Mouse (Mus musculus) midbrain, embryonic 12.5 days (tissue): ENCODE data around the gene Efcc1. TPM values are rescaled to one million over a fixed set of nuclear protein-coding genes. Genes with fewer than 3 reads are reported as not detected.
"Not testable (repeated sequence)": the region's sequence is repeated elsewhere in the genome, so short reads cannot be mapped to it uniquely, and the experiment has no call there.

Experiments
- ATAC-seq: fragments of 200-750 bp; cut with Nextera tagmentation; 2 replicates; pipeline ENCODE4 v1.8.0; 2017; ENCODE audit warnings: low read depth, moderate TSS enrichment, moderate library complexity; ENCODE audit not compliant: low FRiP score
- H3K27ac ChIP-seq: fragments of 300-500 bp; sonication (generic); replicated peaks from 2 replicates; pipeline ENCODE4 v1.5.1; 2016; ENCODE audit warnings: mild to moderate bottlenecking
- H3K27me3 ChIP-seq: fragments of 300-500 bp; sonication (generic); 2 replicates; pipeline ENCODE4 v1.6.1; 2016; ENCODE audit warnings: mild to moderate bottlenecking
- H3K36me3 ChIP-seq: fragments of 300-500 bp; sonication (generic); 2 replicates; pipeline ENCODE4 v1.6.1; 2016
- H3K4me1 ChIP-seq: fragments of 300-500 bp; sonication (generic); 2 replicates; pipeline ENCODE4 v1.6.1; 2016
- H3K4me2 ChIP-seq: fragments of 300-500 bp; sonication (generic); replicated peaks from 2 replicates; pipeline ENCODE4 v1.6.1; 2016; ENCODE audit warnings: mild to moderate bottlenecking, moderate library complexity
- H3K4me3 ChIP-seq: fragments of 300-500 bp; sonication (generic); 2 replicates; pipeline ENCODE4 v1.5.1; 2016; ENCODE audit warnings: mild to moderate bottlenecking
- H3K9ac ChIP-seq: fragments of 300-500 bp; sonication (generic); replicated peaks from 2 replicates; pipeline ENCODE4 v1.6.1; 2016; ENCODE audit warnings: mild to moderate bottlenecking, moderate library complexity
- H3K9me3 ChIP-seq: fragments of 300-500 bp; sonication (generic); 2 replicates; pipeline ENCODE4 v1.6.1; 2016; ENCODE audit warnings: mild to moderate bottlenecking
- WGBS: fragments of 180-500 bp; shearing (Covaris S2); methylation state at CpG from one replicate; pipeline ENCODE4 v1.1.7; 2016; 5-methylcytosine and 5-hydroxymethylcytosine counted together
- polyA plus RNA-seq: library from polyadenylated mRNA; unstranded; fragments of >200 nt; fragmentation: Nextera tagmentation; extraction: Ambion mirVana; gene quantifications from 2 replicates; pipeline ENCODE4 v1.2.1, GENCODE M21; 2016

The Efcc1 gene
- polyA plus RNA-seq, 1 experiment from 2014 or later, result 4.4 TPM

DNA sequence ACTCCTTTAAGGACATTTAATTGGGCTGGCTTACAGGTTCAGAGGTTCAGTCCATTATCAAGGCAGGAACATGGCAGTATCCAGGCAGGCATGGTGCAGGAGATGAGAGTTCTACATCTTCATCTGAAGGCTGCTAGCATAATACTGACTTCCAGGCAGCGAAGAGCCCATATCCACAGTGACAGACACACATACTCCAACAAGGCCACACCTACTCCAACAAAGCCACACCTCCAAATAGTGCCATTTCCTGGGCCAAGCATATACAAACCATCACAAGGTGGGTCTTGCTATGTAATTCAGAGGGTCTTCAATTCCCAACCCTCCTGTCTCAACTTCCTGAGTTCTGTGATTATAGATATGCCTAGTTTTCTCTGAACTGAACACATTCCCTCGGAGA, 33.6 kb downstream of the Efcc1 start:
- not testable (repeated sequence) for H3K4me3 ChIP-seq, H3K27me3 ChIP-seq, H3K36me3 ChIP-seq, H3K9me3 ChIP-seq, H3K4me2 ChIP-seq, H3K27ac ChIP-seq, H3K9ac ChIP-seq, H3K4me1 ChIP-seq, ATAC-seq
- WGBS, result 88% methylated on average over 2 of the region's 2 CpGs

- 63% methylated on average over 8 of the region's 8 CpGs for WGBS
Measured at GRCm38 (mm10) chr6:87770626-87771025, 40.0 kb downstream of the Efcc1 start.

GRCm38 (mm10) chr6:87774466-87774865, 43.8 kb downstream of the Efcc1 start:
- no peak overlapping the region for H3K9ac ChIP-seq
- H3K9me3 ChIP-seq, result no peaks in the 10 kb centered on the region
- no peak overlapping the region for H3K27ac ChIP-seq
- H3K27me3 ChIP-seq, result no peaks in the 10 kb centered on the region
- H3K4me2 ChIP-seq, result no peak overlapping the region
- WGBS, result 67% methylated on average over 1 of the region's 1 CpGs
- no peak for ATAC-seq
- H3K4me3 ChIP-seq, result no peak overlapping the region
- no peaks in the 10 kb centered on the region for H3K4me1 ChIP-seq
- no peaks in the 10 kb centered on the region for H3K36me3 ChIP-seq

More at GRCm38 (mm10) chr6:87770626-87771025, 40.0 kb downstream of the Efcc1 start:
- H3K4me3 ChIP-seq, result no peak overlapping the region
- peaks cover 6% of the 10 kb centered on the region; the same call in 1 of the 2 replicates for H3K9me3 ChIP-seq
- no peak for ATAC-seq
- no peak overlapping the region for H3K4me2 ChIP-seq
- no peak overlapping the region for H3K9ac ChIP-seq
- H3K27ac ChIP-seq, result no peak overlapping the region
- no peaks in the 10 kb centered on the region for H3K36me3 ChIP-seq
- H3K4me1 ChIP-seq, result no peaks in the 10 kb centered on the region
- no peaks in the 10 kb centered on the region for H3K27me3 ChIP-seq

- Histone ChIP-seq H3K9ac (no peak overlapping the region), H3K36me3 (no peaks in the 10 kb centered on the region), H3K27me3 (no peaks in the 10 kb centered on the region), H3K4me2 (no peak overlapping the region), H3K27ac (no peak overlapping the region), H3K4me3 (no peak overlapping the region), H3K9me3 (no peaks in the 10 kb centered on the region), H3K4me1 (no peaks in the 10 kb centered on the region)
- WGBS, result 88% methylated on average over 9 of the region's 9 CpGs
- ATAC-seq, result no peak
Measured at GRCm38 (mm10) chr6:87774909-87775308, 44.2 kb downstream of the Efcc1 start.

DNA sequence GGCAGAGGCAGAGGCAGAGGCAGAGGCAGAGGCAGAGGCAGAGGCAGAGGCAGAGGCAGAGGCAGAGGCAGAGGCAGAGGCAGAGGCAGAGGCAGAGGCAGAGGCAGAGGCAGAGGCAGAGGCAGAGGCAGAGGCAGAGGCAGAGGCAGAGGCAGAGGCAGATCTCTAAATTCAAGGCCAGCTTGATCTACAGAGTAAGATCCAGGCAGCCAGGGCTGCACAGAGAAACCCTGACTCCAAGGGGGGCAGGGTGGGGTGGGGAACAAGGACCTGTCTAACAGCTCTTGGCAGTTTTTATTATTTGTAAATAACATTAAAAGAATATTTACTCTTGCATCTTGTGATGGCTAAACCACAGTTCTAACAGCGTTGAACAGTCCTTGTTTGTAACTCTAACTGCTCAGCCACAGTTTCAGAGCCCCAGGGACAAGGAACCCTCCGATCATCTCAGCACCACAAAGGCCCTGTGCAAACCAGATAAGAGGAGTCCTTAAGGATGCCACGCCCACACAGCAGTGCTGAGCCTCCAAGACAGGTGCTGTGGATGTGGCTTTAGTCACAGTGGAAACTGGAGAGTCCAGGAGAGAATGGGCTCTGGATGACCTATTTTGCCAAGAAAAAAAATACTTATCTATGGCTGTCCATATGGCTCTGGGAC, 45.0 kb downstream of the Efcc1 start:
- no peak for ATAC-seq
- no peak overlapping the region for H3K9ac ChIP-seq
- H3K27me3 ChIP-seq, result no peaks in the 10 kb centered on the region

GRCm38 (mm10) chr6:87776663-87777062, 46.0 kb downstream of the Efcc1 start:
- no peaks in the 10 kb centered on the region for H3K27me3 ChIP-seq
- H3K4me1 ChIP-seq, result no peaks in the 10 kb centered on the region
- ATAC-seq, result no peak
- H3K27ac ChIP-seq, result no peak overlapping the region
- WGBS, result 83% methylated on average over 1 of the region's 1 CpGs
- H3K4me3 ChIP-seq, result no peak overlapping the region
- H3K9me3 ChIP-seq, result no peaks in the 10 kb centered on the region
- no peaks in the 10 kb centered on the region for H3K36me3 ChIP-seq
- no peak overlapping the region for H3K4me2 ChIP-seq
- H3K9ac ChIP-seq, result no peak overlapping the region

More for the DNA sequence above, 45.0 kb downstream of the Efcc1 start:
- H3K27ac ChIP-seq, result no peak overlapping the region
- H3K36me3 ChIP-seq, result no peaks in the 10 kb centered on the region
- no peak overlapping the region for H3K4me3 ChIP-seq
- no peaks in the 10 kb centered on the region for H3K9me3 ChIP-seq
- 79% methylated on average over 3 of the region's 3 CpGs for WGBS
- no peaks in the 10 kb centered on the region for H3K4me1 ChIP-seq
- no peak overlapping the region for H3K4me2 ChIP-seq

- WGBS, result 92% methylated on average over 2 of the region's 2 CpGs
- no peak within 1 kb of the TSS for H3K4me2 ChIP-seq
- H3K4me1 ChIP-seq, result no peaks in the 10 kb centered on the region
- no peaks in the 10 kb centered on the region for H3K27me3 ChIP-seq
- H3K9me3 ChIP-seq, result no peaks in the 10 kb centered on the region
- no peaks in the 10 kb centered on the region for H3K36me3 ChIP-seq
- no peak for ATAC-seq
- no peak within 1 kb of the TSS for H3K27ac ChIP-seq
- no peak within 1 kb of the TSS for H3K4me3 ChIP-seq
- no peak within 1 kb of the TSS for H3K9ac ChIP-seq
Measured at GRCm38 (mm10) chr6:87777842-87778241, 47.2 kb downstream of the Efcc1 start, which contains the start of gene Gp9. Gene Gp9, plus strand, starts transcription at chr6:87778072.

GRCm38 (mm10) chr6:87778294-87779173, 47.9 kb downstream of the Efcc1 start:
- 79% methylated on average over 11 of the region's 11 CpGs for WGBS
- Histone ChIP-seq H3K9me3 (no peaks in the 10 kb centered on the region), H3K36me3 (no peaks in the 10 kb centered on the region), H3K4me3 (no peak overlapping the region), H3K9ac (no peak overlapping the region), H3K27ac (no peak overlapping the region), H3K27me3 (no peaks in the 10 kb centered on the region), H3K4me2 (no peak overlapping the region), H3K4me1 (no peaks in the 10 kb centered on the region)
- no peak for ATAC-seq

DNA sequence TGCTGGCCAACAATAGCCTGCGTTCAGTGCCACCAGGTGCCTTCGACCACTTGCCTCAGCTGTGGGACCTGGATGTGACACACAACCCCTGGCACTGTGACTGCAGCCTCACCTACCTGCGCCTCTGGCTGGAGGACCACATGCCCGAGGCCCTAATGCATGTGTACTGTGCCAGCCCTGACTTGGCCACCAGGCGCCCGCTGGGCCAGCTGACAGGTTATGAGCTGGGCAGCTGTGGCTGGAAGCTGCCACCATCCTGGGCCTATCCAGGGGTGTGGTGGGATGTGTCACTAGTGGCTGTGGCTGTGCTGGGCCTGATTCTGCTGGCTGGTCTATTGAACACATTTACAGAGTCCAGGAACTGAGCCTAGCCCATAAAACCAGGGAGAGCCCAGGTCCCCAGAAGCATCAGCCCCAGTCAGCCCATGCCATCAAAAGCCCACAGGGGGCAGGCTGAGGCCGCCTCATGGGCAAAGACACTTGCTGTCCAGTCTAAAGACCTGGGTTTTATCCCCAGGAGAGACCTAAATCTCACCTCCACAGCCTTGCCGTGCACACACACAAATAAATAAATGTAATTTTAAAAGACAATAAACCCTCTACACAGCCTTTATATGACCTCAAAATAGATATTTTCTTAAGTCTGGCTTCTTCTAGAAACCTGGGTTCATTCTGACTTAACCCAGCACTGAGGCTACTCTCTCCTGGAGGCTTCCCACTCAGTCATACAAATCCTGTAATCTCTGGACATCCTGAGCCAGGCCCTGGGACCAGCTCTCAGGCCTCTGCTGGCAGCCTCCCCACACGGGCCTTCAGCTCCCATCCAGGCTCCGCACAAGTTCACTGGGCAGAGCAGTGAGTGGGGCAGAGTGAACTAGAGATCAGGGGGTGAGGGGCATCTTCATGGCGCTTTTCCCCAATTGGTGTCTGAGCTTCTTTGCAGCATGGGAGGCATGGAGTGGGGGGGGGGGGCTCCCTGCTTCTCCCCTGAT, 48.8 kb downstream of the Efcc1 start:
- Histone ChIP-seq H3K27ac (no peak overlapping the region), H3K9ac (no peak overlapping the region), H3K27me3 (no peaks in the 10 kb centered on the region), H3K36me3 (no peaks in the 10 kb centered on the region), H3K4me1 (no peaks in the 10 kb centered on the region), H3K9me3 (no peaks in the 10 kb centered on the region), H3K4me2 (no peak overlapping the region), H3K4me3 (no peak overlapping the region)
- no peak for ATAC-seq
- 81% methylated on average over 11 of the region's 11 CpGs for WGBS

- H3K9me3 ChIP-seq, result no peaks in the 10 kb centered on the region
- no peak for ATAC-seq
Measured at GRCm38 (mm10) chr6:87780546-87781301, 50.1 kb downstream of the Efcc1 start.

GRCm38 (mm10) chr6:87784033-87784432, 53.4 kb downstream of the Efcc1 start:
- 85% methylated on average over 8 of the region's 8 CpGs for WGBS
- H3K27me3 ChIP-seq, result no peaks in the 10 kb centered on the region
- ATAC-seq, result no peak
- no peaks in the 10 kb centered on the region for H3K9me3 ChIP-seq
- H3K9ac ChIP-seq, result no peak overlapping the region
- no peak overlapping the region for H3K27ac ChIP-seq
- no peak overlapping the region for H3K4me2 ChIP-seq
- H3K4me3 ChIP-seq, result no peak overlapping the region
- no peaks in the 10 kb centered on the region for H3K36me3 ChIP-seq
- peaks cover 3% of the 10 kb centered on the region; the same call in 1 of the 2 replicates for H3K4me1 ChIP-seq

More at GRCm38 (mm10) chr6:87780546-87781301, 50.1 kb downstream of the Efcc1 start:
- H3K4me3 ChIP-seq, result no peak overlapping the region
- H3K9ac ChIP-seq, result no peak overlapping the region
- no peak overlapping the region for H3K27ac ChIP-seq
- no peaks in the 10 kb centered on the region for H3K27me3 ChIP-seq
- H3K4me2 ChIP-seq, result no peak overlapping the region
- WGBS, result 86% methylated on average over 10 of the region's 10 CpGs
- no peaks in the 10 kb centered on the region for H3K36me3 ChIP-seq
- H3K4me1 ChIP-seq, result no peaks in the 10 kb centered on the region
